Mouse (Mus musculus) lung, adult 2 months (tissue): Measurements from ENCODE around the gene Ccdc144b.

Experiments
- CTCF ChIP-seq: fragments of 200-500 bp; IDR thresholded peaks from 2 replicates; pipeline ENCODE4 v1.5.1; 2011; ENCODE audit warnings: mild to moderate bottlenecking, low read length, control low read depth; ENCODE audit not compliant: insufficient read depth
- POLR2A ChIP-seq: fragments of 200-500 bp; IDR thresholded peaks from 2 replicates; pipeline ENCODE4 v1.6.1; 2011; ENCODE audit warnings: low read depth, mild to moderate bottlenecking, control low read depth, low read length, borderline replicate concordance; ENCODE audit errors: extremely low read depth

- no peak for TF ChIP-seq CTCF
- no peak for TF ChIP-seq POLR2A
Observed at GRCm38 (mm10) chr3:36049106-36049505, 4.2 kb downstream of the Ccdc144b start.
